Mouse (Mus musculus) layer of hippocampus, adult 9-11 months (tissue): ENCODE measurements around the gene Ndc80.
A peak's percentile ranks its signal among the peaks of the same experiment; 100 is the strongest.
"Not testable (repeated sequence)": the region's sequence is repeated elsewhere in the genome, so short reads cannot be mapped to it uniquely, and the experiment has no call there.

ENCODE experiments used
- DNase-seq: peaks from one replicate; pipeline ENCODE4 v3.0.0; 2022

The Ndc80 gene

GRCm38 (mm10) chr17:71476346-71477020 lies 50.2 kb downstream of the Ndc80 start:
- DNase-seq = no peak

- peak; percentile 65 for DNase-seq
These were observed 51.0 kb downstream of the Ndc80 start for GRCm38 (mm10) chr17:71475705-71476089.

- peak; percentile 94 for DNase-seq
These were observed 51.6 kb downstream of the Ndc80 start, which contains the start of gene Smchd1 for GRCm38 (mm10) chr17:71474762-71475704. Smchd1 (minus strand) TSS chr17:71475343.

GRCm38 (mm10) chr17:71474128-71474527 lies 52.5 kb downstream of the Ndc80 start:
- no peak for DNase-seq

- no peak for DNase-seq
These were observed 55.4 kb downstream of the Ndc80 start for GRCm38 (mm10) chr17:71471261-71471660.

GRCm38 (mm10) chr17:71460312-71460711 lies 66.3 kb downstream of the Ndc80 start:
- no peak for DNase-seq

- no peak for DNase-seq
These were observed 66.8 kb downstream of the Ndc80 start, which contains the start of gene Gm4707 for GRCm38 (mm10) chr17:71459818-71460217. Gm4707 (minus strand) TSS chr17:71459918.

- not testable (repeated sequence) for DNase-seq
These were observed 69.3 kb downstream of the Ndc80 start for GRCm38 (mm10) chr17:71457361-71457760.
